22 mouse cellular contexts compared by ENCODE assay signal in genomic region chr10:57741351-57741750, GRCm38 (mm10). TPM values are rescaled to one million over a fixed set of nuclear protein-coding genes. Genes with fewer than 3 reads are reported as not detected.
"Had no signal": no experiment of that assay in that cellular context is flagged by ENCODE, and none has a peak within 500 bp of the region (broad histone marks: within the 10 kb centered on the region; RNA-seq: fewer than 3 reads in every experiment).

No protein-coding gene starts in this region.

- ATAC-seq: intestine, embryonic 15.5 days; midbrain, embryonic 13.5 days; midbrain, embryonic 16.5 days had no signal

- H3K4me2 ChIP-seq: intestine, embryonic 15.5 days; limb, embryonic 12.5 days; limb, embryonic 15.5 days; liver, embryonic 11.5 days; liver, embryonic 15.5 days; lung, embryonic 15.5 days; midbrain, embryonic 13.5 days; neural tube, embryonic 13.5 days had no signal

- H3K4me3 ChIP-seq: intestine, embryonic 15.5 days; limb, embryonic 12.5 days; limb, embryonic 15.5 days; liver, embryonic 15.5 days; lung, embryonic 15.5 days; megakaryocyte, embryonic 14.5 days; midbrain, embryonic 10.5 days; midbrain, embryonic 13.5 days; myocyte; neural tube, embryonic 13.5 days had no signal

- DNase-seq: left cerebral cortex, postnatal 4 days; lung, adult 18-20 months; lung, postnatal 10 days; lung, postnatal 36 days; thymus, adult 18-20 months; thymus, postnatal 36 days had no signal

- H3K36me3 ChIP-seq: intestine, embryonic 15.5 days; limb, embryonic 12.5 days; limb, embryonic 15.5 days; liver, embryonic 15.5 days; lung, embryonic 15.5 days; midbrain, embryonic 10.5 days; midbrain, embryonic 13.5 days; neural tube, embryonic 13.5 days had no signal

- H3K27ac ChIP-seq: intestine, embryonic 15.5 days; kidney, postnatal 0 days; limb, embryonic 12.5 days; limb, embryonic 15.5 days; liver, embryonic 15.5 days; lung, embryonic 15.5 days; midbrain, embryonic 10.5 days; midbrain, embryonic 13.5 days; neural tube, embryonic 13.5 days had no signal

- H3K4me1 ChIP-seq: intestine, embryonic 15.5 days; limb, embryonic 12.5 days; limb, embryonic 15.5 days; liver, embryonic 15.5 days; neural tube, embryonic 13.5 days had no signal

- H3K27me3 ChIP-seq: intestine, embryonic 15.5 days; limb, embryonic 15.5 days; liver, embryonic 15.5 days; lung, embryonic 15.5 days; megakaryocyte, embryonic 14.5 days; midbrain, embryonic 13.5 days; neural tube, embryonic 13.5 days had no signal

- H3K9ac ChIP-seq: intestine, embryonic 15.5 days; limb, embryonic 12.5 days; limb, embryonic 15.5 days; liver, embryonic 15.5 days; lung, embryonic 15.5 days; midbrain, embryonic 13.5 days; neural tube, embryonic 13.5 days had no signal

- H3K9me3 ChIP-seq: intestine, embryonic 15.5 days; limb, embryonic 12.5 days; limb, embryonic 15.5 days; liver, embryonic 15.5 days; lung, embryonic 15.5 days; megakaryocyte, embryonic 14.5 days; midbrain, embryonic 10.5 days; midbrain, embryonic 13.5 days; neural tube, embryonic 13.5 days had no signal

RNA-seq across cellular contexts. Expression of gene Fabp7, which starts 43.3 kb away (rescaled TPM):
- total RNA-seq: neutrophil, adult 5-6 weeks had no signal
- polyA plus RNA-seq: small intestine, adult 2 months; testis, adult 2 months had no signal
